In genomic region chr17:87378354-87379159, GRCm38 (mm10) we compare ENCODE assay signal across 9 mouse cellular contexts. TPM values are rescaled to one million over a fixed set of nuclear protein-coding genes. Genes with fewer than 3 reads are reported as not detected.
DNase-seq lines count a peak whose midpoint lies in the region; ATAC-seq and TF ChIP-seq lines count a peak whose summit lies in the region.
"Had no signal": no experiment of that assay in that cellular context is flagged by ENCODE, and none has a peak within 500 bp of the region (broad histone marks: within the 10 kb centered on the region; RNA-seq: fewer than 3 reads in every experiment).

No protein-coding gene starts in this region.

- peak overlapping the region; percentile 42; the same call in 1 of the 2 replicates for H3K27ac ChIP-seq in lung, embryonic 14.5 days (ENCODE audit: low read depth)
- H3K27ac ChIP-seq in forebrain, embryonic 12.5 days = peak overlapping the region; percentile 61
- H3K27ac ChIP-seq in hindbrain, embryonic 15.5 days (replicated peaks) = peak overlapping the region; percentile 58
- H3K27ac ChIP-seq in neural tube, embryonic 13.5 days (replicated peaks) = peak overlapping the region; percentile 80

- no peak overlapping the region for H3K9ac ChIP-seq in lung, embryonic 14.5 days
- no peak overlapping the region for H3K9ac ChIP-seq in forebrain, embryonic 12.5 days
- H3K9ac ChIP-seq in hindbrain, embryonic 15.5 days = no peak overlapping the region
- no peak overlapping the region for H3K9ac ChIP-seq in neural tube, embryonic 13.5 days

- TF ChIP-seq POLR2A in lung, adult 2 months (IDR thresholded peaks at IDR 0.05; ENCODE audit: borderline replicate concordance, extremely low read depth, low read depth, low read length) = no peak

- H3K27me3 ChIP-seq in lung, embryonic 14.5 days (ENCODE audit: insufficient read depth, low read length) = no peaks in the 10 kb centered on the region
- H3K27me3 ChIP-seq in forebrain, embryonic 12.5 days = no peaks in the 10 kb centered on the region
- no peaks in the 10 kb centered on the region for H3K27me3 ChIP-seq in hindbrain, embryonic 15.5 days
- H3K27me3 ChIP-seq in neural tube, embryonic 13.5 days = no peaks in the 10 kb centered on the region

- no peak overlapping the region for H3K4me2 ChIP-seq in lung, embryonic 14.5 days
- peak overlapping the region; percentile 1; the same call in 1 of the 2 replicates for H3K4me2 ChIP-seq in forebrain, embryonic 12.5 days
- no peak overlapping the region for H3K4me2 ChIP-seq in hindbrain, embryonic 15.5 days
- H3K4me2 ChIP-seq in neural tube, embryonic 13.5 days = no peak overlapping the region

- H3K9me3 ChIP-seq in lung, embryonic 14.5 days (ENCODE audit: low read depth, low read length) = no peaks in the 10 kb centered on the region
- H3K9me3 ChIP-seq in forebrain, embryonic 12.5 days = no peaks in the 10 kb centered on the region
- H3K9me3 ChIP-seq in hindbrain, embryonic 15.5 days = no peaks in the 10 kb centered on the region
- no peaks in the 10 kb centered on the region for H3K9me3 ChIP-seq in neural tube, embryonic 13.5 days

- no peaks in the 10 kb centered on the region for H3K36me3 ChIP-seq in lung, embryonic 14.5 days (ENCODE audit: insufficient read depth)
- no peaks in the 10 kb centered on the region for H3K36me3 ChIP-seq in forebrain, embryonic 12.5 days (replicated peaks)
- H3K36me3 ChIP-seq in hindbrain, embryonic 15.5 days = no peaks in the 10 kb centered on the region
- no peaks in the 10 kb centered on the region for H3K36me3 ChIP-seq in neural tube, embryonic 13.5 days

- intact Hi-C loops in left cerebral cortex, postnatal 4 days (cut with DNase I) = no loop called here

- peaks cover 21% of the 10 kb centered on the region for H3K4me1 ChIP-seq in lung, embryonic 14.5 days (ENCODE audit: insufficient read depth)
- peaks cover 5% of the 10 kb centered on the region; the same call in 1 of the 2 replicates for H3K4me1 ChIP-seq in lung, adult 2 months (ENCODE audit: control insufficient read depth, insufficient read depth, low read length)
- H3K4me1 ChIP-seq in forebrain, embryonic 12.5 days = peaks cover 39% of the 10 kb centered on the region
- H3K4me1 ChIP-seq in hindbrain, embryonic 15.5 days (replicated peaks) = peaks cover 48% of the 10 kb centered on the region
- H3K4me1 ChIP-seq in neural tube, embryonic 13.5 days (replicated peaks) = peaks cover 54% of the 10 kb centered on the region

- H3K4me3 ChIP-seq in lung, embryonic 14.5 days (ENCODE audit: low read depth, low read length) = no peak overlapping the region
- no peak overlapping the region for H3K4me3 ChIP-seq in lung, adult 2 months (replicated peaks; ENCODE audit: extremely low read depth, low read depth, low read length)
- no peak overlapping the region for H3K4me3 ChIP-seq in forebrain, embryonic 12.5 days (replicated peaks)
- H3K4me3 ChIP-seq in hindbrain, embryonic 15.5 days = no peak overlapping the region
- H3K4me3 ChIP-seq in neural tube, embryonic 13.5 days = no peak overlapping the region

- 48% methylated on average over 16 of the region's 16 CpGs for WGBS in lung, embryonic 14.5 days
- WGBS in lung, adult 2 months = 73% methylated on average over 16 of the region's 16 CpGs
- 54% methylated on average over 16 of the region's 16 CpGs for WGBS in forebrain, embryonic 12.5 days
- 29% methylated on average over 16 of the region's 16 CpGs for WGBS in hindbrain, embryonic 15.5 days
- WGBS in neural tube, embryonic 13.5 days = 28% methylated on average over 16 of the region's 16 CpGs

- peak; percentile 18; the same call in 1 of the 2 replicates for ATAC-seq in lung, embryonic 14.5 days (ENCODE audit: insufficient read depth)
- ATAC-seq in forebrain, embryonic 12.5 days (ENCODE audit: low FRiP score) = peak; percentile 52
- ATAC-seq in hindbrain, embryonic 15.5 days (ENCODE audit: low FRiP score, low read depth) = peak; percentile 58
- ATAC-seq in neural tube, embryonic 13.5 days (ENCODE audit: low read depth) = peak; percentile 62
- ATAC-seq in inflammation-experienced regulatory T-cells, adult 6 months = no peak

- peak; percentile 80 for DNase-seq in lung, embryonic 14.5 days
- no peak for DNase-seq in lung, adult 2 months
- peak; percentile 55 for DNase-seq in left cerebral cortex, postnatal 4 days
- DNase-seq in yolk sac, embryonic 10.5 days (ENCODE audit: low spot score) = no peak

- TF ChIP-seq CTCF in lung, embryonic 14.5 days (IDR thresholded peaks at IDR 0.05; ENCODE audit: low read depth) = no peak
- TF ChIP-seq CTCF in lung, adult 2 months (IDR thresholded peaks at IDR 0.05; ENCODE audit: insufficient read depth, low read length) = no peak

RNA-seq across cellular contexts. Expression of gene Stpg4, which starts 49.0 kb away (rescaled TPM):
- not detected in 2 replicates for polyA plus RNA-seq in lung, embryonic 14.5 days (2014; fragmentation: Nextera tagmentation; extraction: Ambion mirVana)
- not detected in 2 replicates for polyA plus RNA-seq in lung, adult 2 months (2012; rRNA removed)
- not detected in 2 replicates for polyA plus RNA-seq in forebrain, embryonic 12.5 days (2016; fragmentation: Nextera tagmentation; extraction: Ambion mirVana)
- polyA plus RNA-seq in hindbrain, embryonic 15.5 days (2015; fragmentation: Nextera tagmentation; extraction: Ambion mirVana) = not detected in 2 replicates
- total RNA-seq in left cerebral cortex, postnatal 4 days (2021) = not detected
- polyA plus RNA-seq in neural tube, embryonic 13.5 days (2015; fragmentation: Nextera tagmentation; extraction: Ambion mirVana) = 0.78 TPM in 1 of 2 replicates, not detected in the other
- under 1 TPM in 1 of 3 experiments, not detected in 2; 0.43 TPM for polyA plus RNA-seq in inflammation-experienced regulatory T-cells, adult 6 months (2017; shearing (Covaris generic))
- total RNA-seq: layer of hippocampus, postnatal 25 days had no signal

Comparison
In these comparisons a context has a peak if more than half of its experiments do, and no peak if none do; other contexts are left out.
1. DNase-seq: peak in lung, embryonic 14.5 days (single experiment) and left cerebral cortex, postnatal 4 days (single experiment); none in lung, adult 2 months (single experiment) and yolk sac, embryonic 10.5 days (single experiment).
2. Peak in every context shown above with its lines, with median percentiles within 50 percentile points of each other: H3K27ac ChIP-seq.